Mouse (Mus musculus): ENCODE results near the gene Plekhb2.

Gene Plekhb2

GRCm38 (mm10) chr1:34849745-34850342 lies at the start of gene Plekhb2:
Plekhb2 (plus strand) TSS chr1:34849976.
- peak; percentile 94 for DNase-seq

DNA sequence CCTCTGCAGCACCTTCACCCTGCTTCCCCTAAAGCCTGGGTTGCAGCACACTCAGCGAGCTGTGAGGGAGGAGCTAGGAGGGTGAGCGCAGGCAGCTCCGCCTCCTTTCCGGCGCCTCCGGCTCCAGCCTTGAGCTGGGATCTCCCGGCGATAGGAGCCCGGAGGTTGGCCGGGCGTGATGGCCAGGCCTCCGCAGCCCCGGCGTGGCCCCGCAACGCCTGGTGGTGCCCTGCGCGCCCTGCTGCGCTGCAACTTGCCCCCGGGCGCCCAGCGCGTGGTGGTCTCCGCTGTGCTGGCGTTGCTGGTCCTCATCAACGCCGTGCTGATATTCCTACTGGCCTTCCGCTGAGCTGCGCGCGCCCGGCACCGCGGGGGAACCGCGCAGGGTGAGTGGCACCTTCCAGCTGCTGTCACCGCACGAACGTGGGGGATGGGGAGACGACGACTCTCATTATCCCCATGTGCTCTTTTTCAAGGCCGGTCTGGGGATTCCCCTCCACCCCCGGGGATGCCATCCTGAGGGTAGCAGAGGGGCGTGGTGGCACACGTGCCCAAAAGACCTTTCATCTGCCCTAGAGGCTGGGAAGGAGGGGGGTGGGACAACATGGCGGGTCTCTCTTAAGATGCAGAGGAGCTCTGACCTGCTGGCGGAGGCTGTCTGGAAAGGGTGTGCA lies 48.0 kb upstream of the Plekhb2 start:
- peak; percentile 65 for DNase-seq

DNA sequence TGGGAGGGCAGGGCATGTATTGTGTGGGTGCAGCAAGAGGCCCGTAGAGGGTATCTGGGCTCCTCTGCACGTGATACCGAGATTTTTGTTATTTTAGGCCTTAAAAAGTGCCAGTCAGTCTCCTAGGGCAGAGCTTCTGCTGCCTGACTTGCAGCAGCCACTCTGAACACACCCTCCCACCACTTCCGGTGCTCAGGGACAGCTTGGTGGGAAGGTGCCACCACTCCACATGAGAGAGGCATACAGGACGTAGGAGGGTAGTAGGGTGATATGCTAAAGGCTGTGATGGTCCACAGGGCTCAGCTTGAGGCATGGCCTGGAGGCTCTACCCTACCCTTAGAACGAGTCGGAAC lies 47.5 kb upstream of the Plekhb2 start:
- DNase-seq, result no peak

- peak; percentile 23 for DNase-seq
These were observed 44.9 kb upstream of the Plekhb2 start for GRCm38 (mm10) chr1:34804863-34805262.

- DNase-seq, result peak; percentile 49
These were observed 43.8 kb upstream of the Plekhb2 start for GRCm38 (mm10) chr1:34805931-34806520.

DNA sequence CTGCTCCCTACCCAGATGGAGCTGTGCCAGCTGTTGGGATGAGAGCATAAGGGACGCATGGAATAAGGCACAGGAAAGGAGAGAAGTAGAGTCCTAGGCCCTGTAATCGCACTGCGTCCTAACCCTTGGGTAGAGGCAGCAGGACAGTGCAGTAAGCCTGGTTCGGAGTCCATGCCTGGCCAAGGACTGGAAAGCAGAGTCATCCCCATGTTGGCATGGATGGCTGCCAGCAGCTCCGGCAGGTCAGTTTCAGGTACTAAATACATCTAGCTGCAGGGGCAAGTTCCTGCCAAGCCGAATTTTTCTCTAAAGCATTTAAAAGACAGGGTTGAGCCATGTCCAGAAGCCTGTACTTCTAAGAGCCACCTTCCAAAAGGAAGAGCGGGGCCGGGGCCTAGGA lies 41.3 kb upstream of the Plekhb2 start:
- DNase-seq, result peak; percentile 61

DNA sequence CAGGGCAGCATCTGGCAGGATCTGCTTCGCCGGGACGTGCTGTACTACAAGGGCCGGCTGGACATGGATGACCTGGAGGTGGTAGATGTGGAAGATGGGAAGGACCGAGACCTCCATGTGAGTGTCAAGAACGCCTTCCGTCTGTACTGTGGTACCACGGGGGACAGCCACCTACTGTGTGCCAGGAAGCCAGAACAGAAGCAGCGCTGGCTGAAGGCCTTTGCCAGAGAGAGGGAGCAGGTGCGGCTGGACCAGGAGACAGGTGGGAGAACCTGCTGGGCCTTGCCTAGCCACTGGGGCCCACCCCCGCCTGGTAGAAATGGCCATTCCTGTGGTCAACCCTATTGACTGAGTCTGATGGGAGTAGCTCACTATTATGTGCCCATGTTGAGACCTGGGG lies 39.5 kb upstream of the Plekhb2 start:
- peak; percentile 48 for DNase-seq

- peak; percentile 31 for DNase-seq
These were observed 38.7 kb upstream of the Plekhb2 start for GRCm38 (mm10) chr1:34811035-34811434.

GRCm38 (mm10) chr1:34811581-34811980 lies 38.2 kb upstream of the Plekhb2 start:
- peak; percentile 26 for DNase-seq

DNA sequence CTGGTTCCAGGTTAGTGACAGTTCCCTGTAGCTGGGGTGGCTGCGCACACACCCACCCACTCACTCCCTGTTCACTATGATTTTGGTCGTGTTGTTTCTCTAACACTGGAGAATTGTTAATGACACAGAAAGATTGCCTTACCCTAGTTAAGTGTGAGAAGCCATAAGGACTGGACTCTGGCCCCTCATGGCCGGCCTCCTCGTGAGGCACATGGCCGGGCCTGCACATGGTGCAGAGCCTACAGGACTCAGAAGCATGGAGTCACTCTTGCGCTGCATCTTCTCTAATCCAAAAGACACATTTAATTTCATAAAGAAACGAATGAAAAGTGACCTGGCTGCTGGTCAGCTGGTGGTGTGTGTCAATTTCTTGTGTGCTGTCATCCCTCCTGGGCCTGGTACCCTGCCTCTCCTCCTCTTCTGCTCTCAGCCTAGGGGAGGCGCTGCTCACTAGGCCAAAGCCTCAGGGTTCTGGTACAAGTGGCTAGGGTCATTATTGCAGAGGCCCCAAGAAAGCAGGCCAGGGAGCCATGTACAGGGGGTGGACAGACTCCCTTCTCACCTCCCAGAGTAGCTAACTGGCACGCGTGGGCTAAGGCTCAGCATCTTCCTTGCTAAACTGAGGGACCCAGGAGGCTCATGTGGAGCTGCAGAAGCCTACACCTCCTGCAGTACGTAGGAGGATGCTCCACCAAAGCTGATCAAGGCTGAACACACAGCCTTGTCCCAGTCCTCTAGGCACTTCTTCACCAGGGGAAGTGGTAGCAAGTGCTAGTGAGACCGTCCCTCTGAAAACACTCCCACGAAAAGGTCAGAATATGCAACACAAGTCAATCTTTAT lies 37.1 kb upstream of the Plekhb2 start:
- DNase-seq, result peak; percentile 20

- no peak for DNase-seq
These were observed 33.9 kb upstream of the Plekhb2 start for GRCm38 (mm10) chr1:34815843-34816242.

- DNase-seq, result no peak
These were observed 30.4 kb upstream of the Plekhb2 start for GRCm38 (mm10) chr1:34819225-34819910.

DNA sequence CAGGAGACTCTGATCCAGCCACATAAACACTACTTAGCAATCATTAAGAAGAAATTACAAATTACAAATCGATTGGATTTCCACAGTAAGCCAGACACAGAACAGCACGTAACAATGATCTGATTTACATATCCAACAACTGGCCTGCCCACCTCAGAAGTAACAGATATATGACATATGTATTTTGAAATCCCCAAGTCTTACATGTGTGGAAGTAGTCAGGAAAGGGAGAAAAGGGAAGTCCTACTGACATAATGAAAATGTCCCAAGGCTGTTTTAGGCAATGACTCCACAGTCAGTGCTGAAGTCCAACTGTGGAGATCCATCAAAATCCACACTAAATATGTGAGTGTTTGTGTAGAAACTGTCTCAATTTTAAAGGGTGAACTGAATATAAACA lies 28.4 kb upstream of the Plekhb2 start:
- DNase-seq, result no peak

GRCm38 (mm10) chr1:34822003-34822402 lies 27.8 kb upstream of the Plekhb2 start:
- DNase-seq, result no peak

GRCm38 (mm10) chr1:34822746-34823145 lies 27.0 kb upstream of the Plekhb2 start:
- no peak for DNase-seq

- DNase-seq, result no peak
These were observed 26.4 kb upstream of the Plekhb2 start for GRCm38 (mm10) chr1:34823353-34823752.

- DNase-seq, result no peak
These were observed 25.6 kb upstream of the Plekhb2 start for GRCm38 (mm10) chr1:34824208-34824607.

- no peak for DNase-seq
These were observed 23.9 kb upstream of the Plekhb2 start for GRCm38 (mm10) chr1:34825909-34826308.

- no peak for DNase-seq
These were observed 21.9 kb upstream of the Plekhb2 start for GRCm38 (mm10) chr1:34827900-34828299.

DNA sequence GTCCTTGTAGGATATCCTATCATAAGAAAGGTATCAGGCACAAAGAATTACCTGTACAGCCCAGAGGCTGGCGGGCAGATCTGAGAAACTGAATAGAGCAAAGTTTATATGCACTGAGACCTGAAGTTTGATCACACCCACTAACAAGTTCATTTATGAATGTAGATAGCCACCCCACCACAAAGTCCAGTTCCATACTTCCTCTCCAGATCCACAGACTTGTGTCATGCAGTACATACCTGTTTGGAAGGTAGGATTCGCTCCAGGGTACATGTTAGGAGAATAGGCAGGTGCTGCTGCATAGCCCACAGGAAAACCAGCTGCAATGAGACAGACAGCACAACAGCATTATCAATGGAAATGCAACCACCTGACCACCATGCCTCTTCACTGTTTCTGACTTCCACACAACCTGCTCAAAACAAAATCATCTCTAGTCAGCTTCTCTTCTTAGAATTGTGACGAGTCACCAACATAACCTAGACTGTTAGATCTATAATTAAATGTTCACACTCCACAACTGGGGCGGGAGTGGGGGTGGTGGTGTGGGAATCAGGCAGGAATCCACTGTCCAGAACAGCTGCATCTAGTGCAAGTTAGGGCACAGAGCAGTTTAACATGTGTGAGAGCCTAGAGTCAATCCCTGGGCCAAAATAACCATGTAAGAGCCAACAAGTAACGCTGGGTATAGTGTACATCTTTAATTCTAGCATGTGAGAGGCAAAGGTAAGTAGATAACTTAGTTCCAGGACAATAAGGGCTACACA lies 21.1 kb upstream of the Plekhb2 start:
- no peak for DNase-seq

DNA sequence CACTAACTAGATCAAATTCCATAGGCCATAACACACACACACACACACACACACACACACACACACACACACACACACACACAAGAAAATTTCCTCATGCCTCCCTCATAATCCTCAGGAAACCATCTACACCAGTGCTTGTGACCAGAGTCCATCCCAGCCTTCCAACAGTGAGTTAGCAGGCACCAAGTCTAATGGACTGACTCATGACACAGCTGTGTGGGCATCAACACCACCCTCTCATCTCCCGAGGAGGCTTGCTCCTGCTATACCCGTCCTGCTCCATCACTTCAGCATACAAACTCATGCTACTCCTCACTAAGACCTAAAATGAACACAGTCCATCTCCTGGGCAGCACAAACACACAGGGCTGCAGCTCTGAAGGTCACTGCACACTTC lies 18.8 kb upstream of the Plekhb2 start:
- DNase-seq, result no peak

GRCm38 (mm10) chr1:34831381-34831780 lies 18.4 kb upstream of the Plekhb2 start:
- no peak for DNase-seq
